ENCODE assay signal across 9 mouse cellular contexts in genomic region chr14:24606444-24607173, GRCm38 (mm10).
A peak's percentile ranks its signal among the peaks of the same experiment; 100 is the strongest.
DNase-seq lines count a peak whose midpoint lies in the region; ATAC-seq lines count a peak whose summit lies in the region.
"Had no signal": no experiment of that assay in that cellular context is flagged by ENCODE, and none has a peak within 500 bp of the region (broad histone marks: within the 10 kb centered on the region; RNA-seq: fewer than 3 reads in every experiment).

No protein-coding gene starts in this region.

- 6% methylated on average over 14 of the region's 14 CpGs for WGBS in forebrain, embryonic 16.5 days
- whole genome bisulfite sequencing in intestine, embryonic 15.5 days = 41% methylated on average over 14 of the region's 14 CpGs

- H3K4me2 ChIP-seq in forebrain, embryonic 16.5 days (ENCODE audit: low read length) = no peak overlapping the region
- no peak overlapping the region for H3K4me2 ChIP-seq in intestine, embryonic 15.5 days (replicated peaks)

- intact Hi-C loops in left cerebral cortex, postnatal 10 days (cut with DNase I) = no loop called here

- no peaks in the 10 kb centered on the region for H3K36me3 ChIP-seq in forebrain, embryonic 16.5 days (ENCODE audit: control insufficient read depth, insufficient read depth)
- H3K36me3 ChIP-seq in intestine, embryonic 15.5 days = no peaks in the 10 kb centered on the region

- H3K9me3 ChIP-seq in forebrain, embryonic 16.5 days (ENCODE audit: control insufficient read depth, low read length) = no peaks in the 10 kb centered on the region; the same call in 1 of the 2 replicates
- no peaks in the 10 kb centered on the region for H3K9me3 ChIP-seq in intestine, embryonic 15.5 days

- peaks cover 11% of the 10 kb centered on the region for H3K4me1 ChIP-seq in forebrain, embryonic 16.5 days (replicated peaks; ENCODE audit: control insufficient read depth, insufficient read depth, low read length)
- H3K4me1 ChIP-seq in intestine, embryonic 15.5 days (replicated peaks) = 0 out of 2 replicates have a peak, but pooled peaks cover 5% of the 10 kb centered on the region

- H3K27ac ChIP-seq in forebrain, embryonic 16.5 days (ENCODE audit: low read length) = peak overlapping the region; percentile 55; the same call in 1 of the 2 replicates
- no peak overlapping the region for H3K27ac ChIP-seq in intestine, embryonic 15.5 days

- no peak overlapping the region for H3K4me3 ChIP-seq in forebrain, embryonic 16.5 days (replicated peaks; ENCODE audit: low read length)
- no peak overlapping the region for H3K4me3 ChIP-seq in intestine, embryonic 15.5 days (replicated peaks)

- ATAC-seq in forebrain, embryonic 16.5 days = peak; percentile 74
- ATAC-seq in intestine, embryonic 15.5 days = peak; percentile 63

- H3K27me3 ChIP-seq in forebrain, embryonic 16.5 days (replicated peaks; ENCODE audit: control insufficient read depth, insufficient read depth, low read length) = no peaks in the 10 kb centered on the region
- H3K27me3 ChIP-seq in intestine, embryonic 15.5 days (replicated peaks) = no peaks in the 10 kb centered on the region

- H3K9ac ChIP-seq in forebrain, embryonic 16.5 days (replicated peaks; ENCODE audit: low read depth, low read length) = no peak overlapping the region
- H3K9ac ChIP-seq in intestine, embryonic 15.5 days = no peak overlapping the region

- peak; percentile 16 to 53 for DNase-seq in layer of hippocampus, adult 18-20 months (ENCODE audit: low spot score in 2 of 2)
- DNase-seq in layer of hippocampus, postnatal 10 days (ENCODE audit: low spot score in 2 of 2) = no peak
- peak; percentile 84 for DNase-seq in retina, postnatal 1 day
- DNase-seq in c-Kit-positive CD71-positive TER-119-positive erythroid progenitor cells, embryonic 14.5 days (ENCODE audit: low spot score) = no peak
- no peak for DNase-seq in left cerebral cortex, postnatal 10 days (ENCODE audit: extremely low spot score in 1 of 2, low spot score in 2 of 2)
- no peak for DNase-seq in left cerebral cortex, adult 11 months (ENCODE audit: low spot score)
- DNase-seq: lung, postnatal 10 days had no signal

Comparison
In these comparisons a context has a peak if more than half of its experiments do, and no peak if none do; other contexts are left out.
1. DNase-seq: peak in layer of hippocampus, adult 18-20 months (2 of 2) and retina, postnatal 1 day (single experiment); none in layer of hippocampus, postnatal 10 days (0 of 2), c-Kit-positive CD71-positive TER-119-positive erythroid progenitor cells, embryonic 14.5 days (single experiment), left cerebral cortex, postnatal 10 days (0 of 2) and left cerebral cortex, adult 11 months (single experiment).